Mouse (Mus musculus) hindbrain, postnatal 0 days (tissue): ENCODE results near the gene Gnai2. TPM values are rescaled to one million over a fixed set of nuclear protein-coding genes. Genes with fewer than 3 reads are reported as not detected.
A peak's percentile ranks its signal among the peaks of the same experiment; 100 is the strongest.
"Not testable (repeated sequence)": the region's sequence is repeated elsewhere in the genome, so short reads cannot be mapped to it uniquely, and the experiment has no call there.

Experiments used
- ATAC-seq: fragments of 200-750 bp; cut with Nextera tagmentation; 2 replicates; pipeline ENCODE4 v1.8.0; 2017; ENCODE audit warnings: mild to moderate bottlenecking, moderate TSS enrichment, moderate library complexity
- DNase-seq: peaks from one replicate; pipeline ENCODE4 v3.0.0-alpha.2; 2015; ENCODE audit warnings: low spot score
- H3K27ac ChIP-seq: fragments of 300-500 bp; sonication (generic); 2 replicates; pipeline ENCODE4 v1.5.1; 2014; ENCODE audit warnings: mild to moderate bottlenecking
- H3K27me3 ChIP-seq: fragments of 300-500 bp; sonication (generic); 2 replicates; pipeline ENCODE4 v1.6.1; 2014; ENCODE audit warnings: low read length, mixed read lengths; ENCODE audit not compliant: insufficient read depth
- H3K36me3 ChIP-seq: fragments of 300-500 bp; sonication (generic); 2 replicates; pipeline ENCODE4 v1.6.1; 2014; ENCODE audit warnings: low read length, mixed read lengths; ENCODE audit not compliant: insufficient read depth
- H3K4me1 ChIP-seq: fragments of 300-500 bp; sonication (generic); 2 replicates; pipeline ENCODE4 v1.6.1; 2014; ENCODE audit warnings: antibody characterized with exemption, low read length, mixed read lengths; ENCODE audit not compliant: insufficient read depth
- H3K4me2 ChIP-seq: fragments of 300-500 bp; sonication (generic); 2 replicates; pipeline ENCODE4 v1.6.1; 2014; ENCODE audit warnings: low read depth, mild to moderate bottlenecking, low read length, moderate library complexity, mixed read lengths
- H3K4me3 ChIP-seq: fragments of 300-500 bp; sonication (generic); 2 replicates; pipeline ENCODE4 v1.5.1; 2014; ENCODE audit warnings: low read length
- H3K9ac ChIP-seq: fragments of 300-500 bp; sonication (generic); replicated peaks from 2 replicates; pipeline ENCODE4 v1.6.1; 2014; ENCODE audit warnings: mild to moderate bottlenecking, low read length, moderate library complexity, mixed read lengths
- H3K9me3 ChIP-seq: fragments of 300-500 bp; sonication (generic); 2 replicates; pipeline ENCODE4 v1.6.1; 2016; ENCODE audit warnings: low read length, mixed read lengths
- CTCF ChIP-seq: IDR thresholded peaks from 2 replicates; pipeline ENCODE4 v1.5.1; 2016; ENCODE audit warnings: antibody characterized with exemption, control low read depth, low read depth
- WGBS: fragments of 180-500 bp; shearing (Covaris S2); extraction: QIAGEN DNeasy Blood & Tissue Kit; methylation state at CpG from one replicate; pipeline ENCODE4 v1.1.7; 2014; 5-methylcytosine and 5-hydroxymethylcytosine counted together
- polyA plus RNA-seq: library from polyadenylated mRNA; unstranded; fragments of >200 nt; fragmentation: Nextera tagmentation; extraction: Ambion mirVana; gene quantifications from 2 replicates; pipeline ENCODE4 v1.2.1, GENCODE M21; 2015
- total RNA-seq: library from RNA; depleted of rRNA; stranded (reverse); fragments of >200 nt; gene quantifications from 2 replicates; pipeline ENCODE4 v1.2.3, GENCODE M21; 2014; rRNA removed

The Gnai2 gene
- 334 and 369 TPM in 2 replicates for total RNA-seq
- 275 and 287 TPM in 2 replicates for polyA plus RNA-seq

DNA sequence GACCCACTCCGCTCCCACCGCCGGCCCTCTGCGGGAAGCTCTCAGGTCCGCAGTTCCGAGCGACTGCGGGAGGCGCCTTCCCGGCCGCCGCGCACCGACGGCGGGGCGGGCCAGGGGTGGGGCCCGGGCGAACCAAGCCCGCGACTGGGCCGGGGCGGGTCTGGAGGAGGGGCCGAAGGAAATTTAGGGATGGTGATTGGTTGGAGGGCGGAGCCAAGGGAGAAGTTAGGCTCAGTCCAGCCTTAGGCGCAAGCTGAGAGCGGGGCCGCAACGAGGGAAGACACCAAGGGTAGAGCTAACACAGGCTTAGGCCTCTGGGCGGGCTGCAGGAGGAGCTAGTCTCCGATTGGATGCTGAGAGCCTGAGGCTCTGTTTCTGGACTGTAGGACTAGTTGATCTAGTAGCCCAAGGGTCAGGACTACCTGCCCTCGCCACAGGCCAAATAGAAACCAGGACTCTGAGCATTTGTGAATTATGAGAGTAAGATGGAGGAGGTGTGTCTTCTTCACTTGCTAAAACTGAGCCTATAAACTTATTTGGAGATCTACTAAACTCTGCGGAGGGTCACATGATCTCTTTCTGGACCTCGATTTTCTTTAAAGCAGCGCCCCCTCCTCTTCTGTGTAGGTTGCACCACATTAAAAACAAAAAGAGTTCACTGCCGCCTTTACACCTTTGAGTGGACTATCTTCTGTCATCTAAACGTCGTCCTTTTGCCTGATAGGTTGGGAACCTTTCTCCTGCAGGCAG, at the start of gene Gnai2:
Gene Gnai2 (minus strand): TSS at position 89 of the 750 bp plus-strand sequence.
- TF ChIP-seq CTCF, result peak; percentile 17
- peak within 1 kb of the TSS; percentile 96 for H3K4me2 ChIP-seq
- DNase-seq, result peak; percentile 95
- no peaks in the 10 kb centered on the region for H3K36me3 ChIP-seq
- H3K27me3 ChIP-seq, result no peaks in the 10 kb centered on the region
- no peaks in the 10 kb centered on the region for H3K9me3 ChIP-seq
- H3K27ac ChIP-seq, result peak within 1 kb of the TSS; percentile 93
- peak; percentile 92 for ATAC-seq
- WGBS, result 3% methylated on average over 38 of the region's 38 CpGs
- peak within 1 kb of the TSS; percentile 81 for H3K4me3 ChIP-seq
- peaks cover 37% of the 10 kb centered on the region for H3K4me1 ChIP-seq
- peak within 1 kb of the TSS; percentile 89 for H3K9ac ChIP-seq

DNA sequence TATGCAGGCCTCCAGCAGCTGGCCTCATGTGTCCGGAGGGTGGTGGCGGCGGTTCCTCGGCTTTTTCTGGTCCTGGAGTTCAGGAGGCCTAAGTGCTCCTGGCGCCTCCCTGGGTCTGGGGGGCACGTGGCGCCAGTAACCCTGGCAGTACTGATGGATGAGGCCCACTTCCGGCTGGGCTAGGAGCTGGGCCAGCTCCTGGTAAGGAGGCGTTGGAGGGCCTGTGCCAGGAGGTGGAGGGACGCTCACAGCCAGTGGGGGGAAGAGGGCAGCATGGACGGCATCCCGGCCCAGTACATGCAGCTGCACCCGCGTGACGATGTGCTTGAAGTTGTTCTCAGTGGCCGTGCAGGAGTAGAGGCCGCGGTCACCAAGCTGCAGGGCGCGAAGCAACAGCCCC, 47.2 kb upstream of the Gnai2 start:
- Histone ChIP-seq H3K36me3 (peaks cover 3% of the 10 kb centered on the region; the same call in 1 of the 2 replicates), H3K4me1 (no peaks in the 10 kb centered on the region), H3K4me2 (no peak overlapping the region), H3K27me3 (no peaks in the 10 kb centered on the region), H3K4me3 (no peak overlapping the region), H3K9me3 (no peaks in the 10 kb centered on the region), H3K27ac (no peak overlapping the region), H3K9ac (no peak overlapping the region)
- TF ChIP-seq CTCF, result no peak
- DNase-seq (no peak), ATAC-seq (no peak)
- 77% methylated on average over 20 of the region's 20 CpGs for WGBS

DNA sequence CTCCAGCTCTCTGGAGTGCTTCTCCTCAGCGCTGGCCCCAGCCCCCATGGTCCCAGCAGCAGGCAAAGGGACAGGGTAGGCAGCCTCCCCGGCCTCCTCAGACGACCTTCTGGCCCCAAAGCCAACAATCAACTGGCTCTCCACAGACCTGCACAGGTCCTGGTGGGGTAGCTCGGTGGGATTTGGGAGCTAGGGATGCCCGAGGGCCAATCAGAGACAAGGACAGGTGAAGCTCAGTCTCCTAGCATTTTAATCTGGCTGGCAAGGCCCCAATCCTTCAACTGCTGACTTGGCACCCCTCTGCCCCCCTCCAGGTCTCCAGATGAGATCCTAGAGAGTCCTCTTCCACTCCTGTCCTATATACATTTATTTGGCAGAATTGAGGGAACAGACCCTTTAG, 44.3 kb upstream of the Gnai2 start, which contains the start of gene Gnat1:
Gene Gnat1 (minus strand): TSS at position 212 of the 400 bp plus-strand sequence.
- Histone ChIP-seq H3K4me1 (peaks cover 3% of the 10 kb centered on the region; the same call in 1 of the 2 replicates), H3K27me3 (peaks cover 7% of the 10 kb centered on the region), H3K27ac (no peak within 1 kb of the TSS), H3K9me3 (no peaks in the 10 kb centered on the region), H3K4me3 (no peak within 1 kb of the TSS), H3K4me2 (no peak within 1 kb of the TSS), H3K36me3 (no peaks in the 10 kb centered on the region), H3K9ac (no peak within 1 kb of the TSS)
- ATAC-seq (no peak), DNase-seq (no peak)
- 43% methylated on average over 5 of the region's 5 CpGs for WGBS
- TF ChIP-seq CTCF, result no peak

DNA sequence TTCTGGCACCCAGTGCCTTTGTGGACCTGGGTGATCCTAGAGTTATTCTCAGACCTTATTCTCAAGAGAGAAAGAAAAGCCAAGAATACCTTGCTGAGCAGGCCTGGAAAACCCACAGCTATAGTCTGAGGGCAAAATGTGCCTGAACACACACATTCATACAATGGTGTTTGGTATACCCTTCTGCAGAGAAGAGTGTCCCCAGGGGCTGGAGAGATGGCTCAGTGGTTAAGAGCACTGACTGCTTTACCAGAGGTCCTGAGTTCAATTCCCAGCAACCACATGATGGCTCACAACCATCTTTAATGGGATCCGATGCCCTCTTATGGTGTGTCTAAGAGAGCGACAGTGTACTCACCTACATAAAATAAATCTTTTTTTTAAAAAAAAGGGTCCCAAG, 43.7 kb upstream of the Gnai2 start:
- H3K9me3 ChIP-seq, result no peaks in the 10 kb centered on the region
- no peak overlapping the region for H3K4me3 ChIP-seq
- H3K9ac ChIP-seq, result no peak overlapping the region
- no peaks in the 10 kb centered on the region for H3K36me3 ChIP-seq
- 93% methylated on average over 2 of the region's 2 CpGs for WGBS
- no peak for TF ChIP-seq CTCF
- no peak overlapping the region for H3K4me2 ChIP-seq
- DNase-seq (no peak), ATAC-seq (no peak)
- H3K27me3 ChIP-seq, result peaks cover 7% of the 10 kb centered on the region
- peaks cover 3% of the 10 kb centered on the region; the same call in 1 of the 2 replicates for H3K4me1 ChIP-seq
- H3K27ac ChIP-seq, result no peak overlapping the region

DNA sequence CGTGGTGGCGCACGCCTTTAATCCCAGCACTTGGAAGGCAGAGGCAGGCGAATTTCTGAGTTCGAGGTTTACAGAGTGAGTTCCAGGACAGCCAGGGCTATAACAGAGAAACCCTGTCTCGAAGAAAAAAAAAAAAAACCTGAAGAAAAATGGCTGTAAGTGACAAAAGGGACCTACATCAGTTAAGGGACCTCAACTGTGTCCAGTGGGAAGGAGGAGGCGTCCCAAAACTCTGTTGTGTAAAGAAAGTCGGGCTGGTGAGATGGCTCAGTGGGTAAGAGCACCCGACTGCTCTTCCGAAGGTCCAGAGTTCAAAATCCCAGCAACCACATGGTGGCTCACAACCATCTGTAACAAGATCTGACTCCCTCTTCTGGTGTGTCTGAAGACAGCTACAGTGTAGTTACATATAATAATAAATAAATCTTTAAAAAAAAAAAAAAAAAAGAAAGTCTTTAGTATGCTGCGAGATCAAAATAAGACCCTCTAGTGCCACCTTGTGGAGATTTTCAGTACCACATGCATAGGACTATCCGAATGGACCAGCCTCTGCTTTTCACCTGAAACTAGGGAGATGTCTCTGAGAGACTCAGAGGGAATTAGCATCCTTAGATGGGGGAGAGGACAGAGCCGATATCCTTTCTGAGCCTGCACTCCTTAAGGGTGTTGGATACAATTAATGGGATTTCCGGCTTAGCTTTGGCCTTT, 42.8 kb upstream of the Gnai2 start:
- H3K4me1 ChIP-seq, H3K27ac ChIP-seq, H3K9me3 ChIP-seq, H3K9ac ChIP-seq, ATAC-seq, H3K4me3 ChIP-seq, H3K4me2 ChIP-seq, H3K36me3 ChIP-seq, H3K27me3 ChIP-seq: not testable (repeated sequence)
- WGBS, result 41% methylated on average over 14 of the region's 14 CpGs
- peak; percentile 90 for DNase-seq
- peak; percentile 76 for TF ChIP-seq CTCF

DNA sequence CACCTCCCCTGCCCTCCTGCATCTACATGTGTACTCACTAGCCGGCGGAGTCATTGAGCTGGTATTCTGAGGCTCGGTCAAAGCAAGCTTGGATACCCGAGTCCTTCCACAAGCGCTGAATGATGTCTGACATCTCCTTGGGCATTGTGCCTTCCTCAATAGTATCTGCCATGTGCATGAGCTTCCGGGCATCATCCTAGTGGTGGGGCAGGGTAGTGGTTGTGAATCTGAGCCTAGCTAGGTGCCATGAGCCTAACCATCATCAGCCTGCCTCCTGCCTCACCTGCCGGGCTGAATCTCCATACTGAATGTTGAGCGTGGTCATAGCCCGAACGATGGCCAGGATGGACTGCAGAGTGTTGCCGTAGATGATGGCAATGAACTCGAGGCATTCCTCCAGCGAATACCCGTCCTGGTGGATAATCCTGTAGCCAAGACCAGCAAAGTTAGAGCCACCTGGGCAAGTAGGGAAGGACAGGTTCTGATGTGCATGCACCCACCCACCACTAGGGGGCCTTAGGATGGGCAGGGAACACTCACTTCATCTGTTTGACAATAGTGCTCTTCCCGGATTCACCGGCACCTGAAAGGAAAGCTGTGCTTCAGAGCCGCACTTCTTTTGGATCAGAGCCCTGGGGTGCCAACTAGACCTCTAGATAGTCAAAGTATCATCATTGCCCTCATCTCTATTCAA, 42.1 kb upstream of the Gnai2 start:
- no peak overlapping the region for H3K27ac ChIP-seq
- TF ChIP-seq CTCF, result peak; percentile 87
- no peak overlapping the region for H3K9ac ChIP-seq
- ATAC-seq, result no peak
- no peaks in the 10 kb centered on the region for H3K9me3 ChIP-seq
- H3K27me3 ChIP-seq, result peaks cover 7% of the 10 kb centered on the region
- H3K36me3 ChIP-seq, result no peaks in the 10 kb centered on the region
- 18% methylated on average over 17 of the region's 17 CpGs for WGBS
- H3K4me1 ChIP-seq, result peaks cover 3% of the 10 kb centered on the region; the same call in 1 of the 2 replicates
- H3K4me2 ChIP-seq, result peak overlapping the region; percentile 66; the same call in 1 of the 2 replicates
- no peak overlapping the region for H3K4me3 ChIP-seq
- DNase-seq, result peak; percentile 68
